Mouse (Mus musculus) E14TG2a.4 (cell line): ENCODE data around the gene Pip4k2a.

Experiments used
- H3K27me3 ChIP-seq: 2 replicates; pipeline ENCODE4 v1.6.1; 2014; ENCODE audit warnings: low read length, control low read depth; ENCODE audit not compliant: insufficient read depth
- H3K36me3 ChIP-seq: 2 replicates; pipeline ENCODE4 v1.6.1; 2014; ENCODE audit warnings: low read length, control low read depth; ENCODE audit not compliant: insufficient read depth
- H3K4me1 ChIP-seq: replicated peaks from 2 replicates; pipeline ENCODE4 v1.6.1; 2014; ENCODE audit warnings: low read depth, low read length, control low read depth
- H3K4me3 ChIP-seq: replicated peaks from 2 replicates; pipeline ENCODE4 v1.5.1; 2014; ENCODE audit warnings: mild to moderate bottlenecking, low read length
- H3K9me3 ChIP-seq: 2 replicates; pipeline ENCODE4 v1.6.1; 2014; ENCODE audit warnings: low read length, control low read depth
- CTCF ChIP-seq: conservative IDR thresholded peaks from 2 replicates; pipeline ENCODE4 v1.5.1; 2014; ENCODE audit warnings: low read length
- NANOG ChIP-seq: IDR thresholded peaks from 2 replicates; pipeline ENCODE4 v1.6.1; 2014; ENCODE audit warnings: borderline replicate concordance, low read length, mixed read lengths
- POU5F1 ChIP-seq: IDR thresholded peaks from 2 replicates; pipeline ENCODE4 v1.6.1; 2014; ENCODE audit warnings: low read length, borderline replicate concordance

Gene Pip4k2a

GRCm38 (mm10) chr2:18947669-18948459 lies 50.1 kb downstream of the Pip4k2a start:
- TF ChIP-seq NANOG (no peak), CTCF (no peak), POU5F1 (no peak)
- Histone ChIP-seq H3K27me3 (no peaks in the 10 kb centered on the region), H3K36me3 (no peaks in the 10 kb centered on the region), H3K9me3 (no peaks in the 10 kb centered on the region), H3K4me3 (no peak overlapping the region), H3K4me1 (no peaks in the 10 kb centered on the region)

DNA sequence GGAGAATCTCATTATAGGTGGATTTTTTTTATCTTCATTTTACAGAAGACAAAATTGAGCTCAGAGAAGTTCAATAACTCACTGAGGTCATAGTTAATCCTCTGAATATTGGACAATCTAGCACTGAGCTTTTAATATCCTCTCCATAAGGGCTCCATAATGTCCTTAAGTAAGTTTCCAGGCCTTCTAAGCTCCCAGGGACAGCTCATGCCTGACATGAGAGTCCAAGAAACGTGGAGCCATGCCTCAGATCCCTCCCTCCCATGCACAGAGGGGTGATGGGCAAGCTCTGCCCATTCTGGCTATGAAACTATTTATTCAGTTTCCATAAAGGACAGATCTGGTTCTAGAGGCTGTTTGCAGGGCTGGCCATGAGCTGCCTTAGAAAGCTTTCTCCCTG lies 52.5 kb downstream of the Pip4k2a start:
- no peaks in the 10 kb centered on the region for H3K36me3 ChIP-seq
- no peaks in the 10 kb centered on the region for H3K9me3 ChIP-seq
- H3K27me3 ChIP-seq, result no peaks in the 10 kb centered on the region
- H3K4me3 ChIP-seq, result no peak overlapping the region
- no peaks in the 10 kb centered on the region for H3K4me1 ChIP-seq
- TF ChIP-seq POU5F1 (no peak), CTCF (no peak), NANOG (no peak)

- Histone ChIP-seq H3K36me3 (no peaks in the 10 kb centered on the region), H3K9me3 (no peaks in the 10 kb centered on the region), H3K27me3 (no peaks in the 10 kb centered on the region), H3K4me1 (0 out of 2 replicates have a peak, but pooled peaks cover 3% of the 10 kb centered on the region), H3K4me3 (no peak overlapping the region)
- TF ChIP-seq CTCF (no peak), NANOG (no peak), POU5F1 (no peak)
Observed at GRCm38 (mm10) chr2:18943930-18944329, 54.0 kb downstream of the Pip4k2a start.

- 0 out of 2 replicates have a peak, but pooled peaks cover 7% of the 10 kb centered on the region for H3K4me1 ChIP-seq
- H3K36me3 ChIP-seq, result no peaks in the 10 kb centered on the region
- H3K9me3 ChIP-seq, result no peaks in the 10 kb centered on the region
- H3K27me3 ChIP-seq, result no peaks in the 10 kb centered on the region
- H3K4me3 ChIP-seq, result no peak overlapping the region
- TF ChIP-seq POU5F1, result no peak
- no peak for TF ChIP-seq NANOG
- no peak for TF ChIP-seq CTCF
Observed at GRCm38 (mm10) chr2:18943366-18943765, 54.6 kb downstream of the Pip4k2a start.

DNA sequence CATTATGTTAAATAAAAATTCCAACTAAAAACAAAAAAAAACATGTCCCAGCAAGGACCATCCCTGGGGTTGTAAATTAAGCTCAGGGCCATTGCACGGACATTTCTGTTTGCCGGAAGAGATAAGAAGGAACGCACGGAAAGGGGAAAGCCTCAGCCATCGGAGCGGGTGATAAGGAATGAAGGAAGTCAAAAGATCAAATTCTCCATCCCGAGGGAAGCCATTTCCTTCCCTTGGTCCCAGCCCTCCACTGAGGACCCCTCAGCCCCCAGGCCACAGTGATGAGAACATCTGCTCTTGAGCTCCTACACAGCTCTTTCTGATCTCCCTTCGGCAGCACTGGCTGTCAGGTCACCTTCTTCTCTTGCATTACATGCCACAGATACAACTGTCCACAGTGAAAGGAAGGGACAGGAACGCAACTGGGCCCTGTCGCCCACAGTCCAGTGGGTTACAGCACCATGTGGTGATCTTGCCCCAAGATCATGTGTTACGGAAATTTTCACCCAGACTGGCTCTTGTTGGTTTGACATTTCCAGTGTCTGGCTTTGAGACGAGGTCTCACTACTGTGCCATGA lies 57.1 kb downstream of the Pip4k2a start:
- Histone ChIP-seq H3K4me1 (peaks cover 16% of the 10 kb centered on the region), H3K36me3 (no peaks in the 10 kb centered on the region), H3K27me3 (no peaks in the 10 kb centered on the region), H3K9me3 (no peaks in the 10 kb centered on the region), H3K4me3 (no peak overlapping the region)
- TF ChIP-seq POU5F1 (no peak), NANOG (no peak), CTCF (no peak)

DNA sequence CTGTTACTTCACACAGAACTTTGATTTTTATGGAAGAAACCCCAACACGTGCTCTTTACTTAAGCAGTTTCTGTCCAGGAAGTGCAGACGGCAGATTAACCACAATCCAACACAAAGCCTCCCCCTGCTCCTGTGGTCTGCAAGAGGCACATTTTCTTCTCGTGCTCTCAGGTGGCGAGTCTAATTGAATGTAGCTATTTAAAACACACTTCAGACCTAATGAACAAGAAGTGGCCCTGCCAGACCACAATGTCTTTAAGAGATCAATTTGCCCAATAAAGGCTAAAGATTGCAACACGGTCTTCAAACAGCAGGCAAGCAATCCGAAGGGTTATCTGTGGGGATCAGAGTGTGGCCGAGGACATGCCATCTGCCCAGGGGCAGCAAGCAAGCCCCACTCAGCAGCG lies 59.0 kb downstream of the Pip4k2a start:
- TF ChIP-seq NANOG, result no peak
- no peak for TF ChIP-seq POU5F1
- TF ChIP-seq CTCF, result no peak
- H3K4me1 ChIP-seq, result peaks cover 16% of the 10 kb centered on the region

DNA sequence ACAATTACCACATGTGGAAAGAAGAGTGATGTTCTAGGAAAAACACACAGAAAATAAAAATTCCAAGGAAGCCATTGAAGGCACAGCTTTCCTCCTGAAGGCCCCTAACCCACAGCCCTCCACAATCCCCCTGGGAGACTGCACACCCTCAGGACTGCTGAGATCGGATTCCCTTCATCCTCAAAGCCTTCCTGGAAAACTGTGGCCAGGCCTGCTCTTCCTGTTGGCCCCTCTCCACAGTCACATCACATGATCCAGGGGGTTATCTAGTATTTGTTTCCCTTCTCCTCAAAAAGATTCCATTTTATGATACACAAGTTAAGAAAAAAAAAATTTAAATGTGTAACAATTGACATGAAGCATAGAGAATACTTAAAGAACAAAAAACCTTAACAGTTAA lies 59.7 kb downstream of the Pip4k2a start:
- Histone ChIP-seq H3K4me1 (peaks cover 16% of the 10 kb centered on the region), H3K4me3 (no peak overlapping the region), H3K9me3 (no peaks in the 10 kb centered on the region), H3K27me3 (no peaks in the 10 kb centered on the region), H3K36me3 (no peaks in the 10 kb centered on the region)
- TF ChIP-seq CTCF, result no peak
- no peak for TF ChIP-seq POU5F1
- no peak for TF ChIP-seq NANOG

More for the DNA sequence above, 59.0 kb downstream of the Pip4k2a start:
- Histone ChIP-seq H3K36me3 (no peaks in the 10 kb centered on the region), H3K4me3 (no peak overlapping the region), H3K9me3 (no peaks in the 10 kb centered on the region), H3K27me3 (no peaks in the 10 kb centered on the region)

GRCm38 (mm10) chr2:18937611-18938010 lies 60.3 kb downstream of the Pip4k2a start:
- no peaks in the 10 kb centered on the region for H3K27me3 ChIP-seq
- TF ChIP-seq CTCF (no peak), POU5F1 (no peak), NANOG (no peak)
- H3K4me1 ChIP-seq, result peaks cover 16% of the 10 kb centered on the region
- no peak overlapping the region for H3K4me3 ChIP-seq
- H3K9me3 ChIP-seq, result no peaks in the 10 kb centered on the region
- no peaks in the 10 kb centered on the region for H3K36me3 ChIP-seq
